In genomic region chr14:20846214-20846613, GRCm38 (mm10) we compare ENCODE assay signal across 12 mouse cellular contexts. TPM values are rescaled to one million over a fixed set of nuclear protein-coding genes. Genes with fewer than 3 reads are reported as not detected.
DNase-seq lines count a peak whose midpoint lies in the region; ATAC-seq and TF ChIP-seq lines count a peak whose summit lies in the region.
"Had no signal": no experiment of that assay in that cellular context is flagged by ENCODE, and none has a peak within 500 bp of the region (broad histone marks: within the 10 kb centered on the region; RNA-seq: fewer than 3 reads in every experiment).

No protein-coding gene starts in this region.

- H3K4me3 ChIP-seq in kidney, adult 2 months (ENCODE audit: insufficient read depth, low read depth, low read length) = no peak overlapping the region
- no peak overlapping the region for H3K4me3 ChIP-seq in liver, embryonic 15.5 days (replicated peaks)
- no peak overlapping the region for H3K4me3 ChIP-seq in forebrain, embryonic 15.5 days
- H3K4me3 ChIP-seq: hindbrain, embryonic 10.5 days had no signal

- DNase-seq in kidney, adult 2 months = peak; percentile 29
- no peak for DNase-seq in kidney, postnatal 36 days
- peak; percentile 22 for DNase-seq in CD4-positive helper T cell, adult 2 months (ENCODE audit: low read depth, low spot score)
- DNase-seq in T-cell, adult 2 months (ENCODE audit: low spot score) = peak; percentile 2
- DNase-seq in cerebellum, adult 11-12 months = no peak
- DNase-seq in right cerebral cortex, postnatal 4 days = no peak
- DNase-seq: cerebellum, adult 2 months had no signal

- peaks cover 12% of the 10 kb centered on the region; the same call in 1 of the 2 replicates for H3K36me3 ChIP-seq in kidney, adult 2 months (ENCODE audit: control insufficient read depth, insufficient read depth, low read length)
- H3K36me3 ChIP-seq in liver, embryonic 15.5 days (replicated peaks) = no peaks in the 10 kb centered on the region
- no peaks in the 10 kb centered on the region for H3K36me3 ChIP-seq in forebrain, embryonic 15.5 days
- H3K36me3 ChIP-seq: hindbrain, embryonic 10.5 days had no signal

- TF ChIP-seq CTCF in kidney, adult 2 months (conservative IDR thresholded peaks at IDR 0.05; ENCODE audit: insufficient read depth, insufficient read length, low read depth, low read length) = no peak

- no peaks in the 10 kb centered on the region for H3K27me3 ChIP-seq in kidney, adult 2 months (replicated peaks; ENCODE audit: control insufficient read depth, insufficient read depth, low read length)
- peaks cover 15% of the 10 kb centered on the region; the same call in 1 of the 2 replicates for H3K27me3 ChIP-seq in liver, embryonic 15.5 days
- H3K27me3 ChIP-seq in forebrain, embryonic 15.5 days = no peaks in the 10 kb centered on the region
- H3K27me3 ChIP-seq: Patski had no signal

- ATAC-seq in liver, embryonic 15.5 days (ENCODE audit: insufficient read depth) = no peak
- ATAC-seq in forebrain, embryonic 15.5 days (replicated peaks) = no peak
- ATAC-seq: forebrain, embryonic 14.5 days; Patski had no signal

- 64% methylated on average over 7 of the region's 7 CpGs for WGBS in kidney, adult 2 months
- 26% methylated on average over 7 of the region's 7 CpGs for WGBS in liver, embryonic 15.5 days (ENCODE audit: insufficient replicate concordance)
- 81% methylated on average over 7 of the region's 7 CpGs for WGBS in forebrain, embryonic 15.5 days

- H3K9me3 ChIP-seq in liver, embryonic 15.5 days (replicated peaks) = no peaks in the 10 kb centered on the region
- no peaks in the 10 kb centered on the region for H3K9me3 ChIP-seq in forebrain, embryonic 15.5 days
- H3K9me3 ChIP-seq: hindbrain, embryonic 10.5 days had no signal

- no peak for TF ChIP-seq POLR2A in kidney, adult 2 months (IDR thresholded peaks at IDR 0.05; ENCODE audit: low read depth, low read length)

- peak overlapping the region; percentile 94 for H3K27ac ChIP-seq in kidney, adult 2 months (ENCODE audit: insufficient read depth, low read depth, low read length)
- peak overlapping the region; percentile 65 for H3K27ac ChIP-seq in liver, embryonic 15.5 days (replicated peaks)
- H3K27ac ChIP-seq in forebrain, embryonic 15.5 days (replicated peaks) = no peak overlapping the region

- no peak overlapping the region for H3K9ac ChIP-seq in liver, embryonic 15.5 days
- no peak overlapping the region for H3K9ac ChIP-seq in forebrain, embryonic 15.5 days (replicated peaks)

- peak overlapping the region; percentile 42 for H3K4me2 ChIP-seq in liver, embryonic 15.5 days
- H3K4me2 ChIP-seq in forebrain, embryonic 15.5 days (replicated peaks) = no peak overlapping the region

- peaks cover 29% of the 10 kb centered on the region for H3K4me1 ChIP-seq in kidney, adult 2 months (ENCODE audit: control insufficient read depth, insufficient read depth, low read length)
- H3K4me1 ChIP-seq in liver, embryonic 15.5 days (replicated peaks) = peaks cover 8% of the 10 kb centered on the region; the same call in 1 of the 2 replicates
- no peaks in the 10 kb centered on the region for H3K4me1 ChIP-seq in forebrain, embryonic 15.5 days
- H3K4me1 ChIP-seq: hindbrain, embryonic 10.5 days had no signal

RNA-seq across cellular contexts. Expression of gene Plau, which starts 9.8 kb away (rescaled TPM):
- polyA plus RNA-seq in kidney, adult 2 months (2012; rRNA removed) = 261 and 276 TPM in 2 replicates
- 0.54 and 0.76 TPM in 2 replicates for polyA plus RNA-seq in liver, embryonic 15.5 days (2015; fragmentation: Nextera tagmentation; extraction: Ambion mirVana)
- polyA plus RNA-seq in forebrain, embryonic 15.5 days (2015; fragmentation: Nextera tagmentation; extraction: Ambion mirVana) = 0.27 and 0.28 TPM in 2 replicates

RNA-seq across cellular contexts. Expression of gene Camk2g, which starts 52.3 kb away (rescaled TPM):
- 15.4 and 16.0 TPM in 2 replicates for polyA plus RNA-seq in kidney, adult 2 months (2012; rRNA removed)
- polyA plus RNA-seq in liver, embryonic 15.5 days (2015; fragmentation: Nextera tagmentation; extraction: Ambion mirVana) = 5.6 and 5.7 TPM in 2 replicates
- polyA plus RNA-seq in forebrain, embryonic 15.5 days (2015; fragmentation: Nextera tagmentation; extraction: Ambion mirVana) = 86.8 and 95.6 TPM in 2 replicates

Comparison
In these comparisons a context has a peak if more than half of its experiments do, and no peak if none do; other contexts are left out.
1. DNase-seq: peak in kidney, adult 2 months (single experiment), CD4-positive helper T cell, adult 2 months (single experiment) and T-cell, adult 2 months (single experiment); none in kidney, postnatal 36 days (0 of 2), cerebellum, adult 11-12 months (single experiment) and right cerebral cortex, postnatal 4 days (single experiment).
2. RNA of gene Plau, which starts 9.8 kb away (polyA plus RNA-seq): 261 to 276 TPM in kidney, adult 2 months; 0.54 to 0.76 TPM in liver, embryonic 15.5 days and 0.27 to 0.28 TPM in forebrain, embryonic 15.5 days; every median in the first group is over 100 times any median in the second.